Mouse (Mus musculus): Measurements from ENCODE around the gene Grm1.

The Grm1 gene

GRCm38 (mm10) chr10:10964490-10965150 lies 117.5 kb downstream of the Grm1 start:
- DNase-seq (ENCODE audit: low read depth, low spot score): no peak

DNA sequence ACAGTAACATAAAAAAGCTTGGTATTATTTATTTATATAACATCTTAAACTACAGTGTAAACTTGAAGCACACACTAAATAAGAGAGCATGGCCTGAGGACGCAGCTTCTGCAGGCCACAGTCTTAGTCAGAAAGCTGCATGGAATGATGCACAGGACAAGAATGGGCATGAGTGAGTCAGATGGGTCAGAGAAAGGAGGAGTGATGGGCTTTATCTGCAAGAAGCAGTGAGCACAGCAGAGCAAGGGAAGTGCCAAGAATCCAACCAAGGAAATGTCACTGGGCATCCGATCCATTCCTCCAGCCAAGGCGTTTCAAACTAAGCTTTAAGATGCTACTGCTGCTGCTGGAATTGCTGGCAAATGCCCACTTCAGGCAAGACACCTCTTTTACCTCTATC lies 131.6 kb downstream of the Grm1 start:
- DNase-seq (ENCODE audit: low read depth, low spot score): no peak

GRCm38 (mm10) chr10:10949172-10949571 lies 133.0 kb downstream of the Grm1 start:
- DNase-seq (ENCODE audit: low read depth, low spot score): no peak

DNA sequence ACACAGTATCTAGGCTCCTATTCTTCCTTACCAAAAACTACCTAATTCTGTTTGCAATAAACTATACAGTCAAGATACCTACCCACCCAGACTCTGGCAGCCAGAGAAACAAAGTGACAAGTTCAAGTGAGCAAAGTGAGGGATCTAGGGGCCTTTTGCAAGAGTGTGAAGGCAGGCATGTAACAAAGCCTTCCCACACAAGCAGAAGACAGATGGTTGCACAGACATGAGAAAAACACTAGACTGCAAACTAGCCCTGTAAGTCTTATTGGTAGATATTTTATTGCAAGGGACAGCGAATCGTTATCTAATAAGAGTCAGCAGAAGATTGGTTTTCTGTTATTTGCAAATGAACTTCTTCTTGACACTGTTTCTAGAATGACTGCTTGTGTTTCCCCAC lies 134.6 kb downstream of the Grm1 start:
- DNase-seq (ENCODE audit: low read depth, low spot score): no peak

- DNase-seq (ENCODE audit: low read depth, low spot score): peak; percentile 28
These were observed 138.2 kb downstream of the Grm1 start for GRCm38 (mm10) chr10:10944003-10944402.

DNA sequence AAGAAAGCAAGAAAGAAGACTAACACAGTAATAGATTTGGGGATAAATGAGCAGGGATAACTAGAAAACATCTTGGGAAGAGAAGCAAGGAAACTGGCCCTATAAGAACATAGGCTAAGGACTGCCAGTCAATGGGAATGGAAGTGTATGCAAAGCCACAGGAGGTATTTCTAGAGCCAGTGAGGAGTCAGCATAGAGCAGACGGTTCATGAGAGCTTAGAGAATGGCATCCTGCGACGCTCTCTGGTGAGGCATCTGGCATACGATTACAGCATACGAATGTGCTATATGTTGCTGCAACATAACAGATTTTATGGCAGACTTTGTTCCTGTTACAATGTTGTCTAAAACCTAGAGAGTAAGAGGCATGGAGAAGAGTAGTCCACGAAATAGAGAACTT lies 139.9 kb downstream of the Grm1 start:
- no peak for DNase-seq (ENCODE audit: low read depth, low spot score)

DNA sequence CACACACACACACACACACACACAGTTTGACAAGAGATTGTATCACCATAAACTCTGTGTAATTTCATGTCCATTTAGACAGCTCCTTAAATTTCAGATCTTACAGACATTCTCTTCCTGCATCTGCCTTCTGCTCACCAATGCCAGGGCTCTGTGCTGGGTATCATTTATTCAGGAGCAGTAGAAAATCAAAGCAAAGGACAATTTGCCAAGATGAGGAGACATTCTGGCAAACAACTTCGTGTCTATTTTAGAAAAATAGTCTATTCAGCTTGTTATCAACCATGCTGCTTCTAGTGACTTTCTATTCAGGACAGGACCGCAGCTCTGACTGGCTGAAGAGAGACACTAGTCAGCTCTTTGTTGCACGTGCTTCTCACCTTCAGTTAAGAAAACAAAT lies 146.3 kb downstream of the Grm1 start:
- no peak for DNase-seq (ENCODE audit: low read depth, low spot score)

- no peak for DNase-seq (ENCODE audit: low read depth, low spot score)
These were observed 152.5 kb downstream of the Grm1 start for GRCm38 (mm10) chr10:10929672-10930071.

- DNase-seq (ENCODE audit: low read depth, low spot score): no peak
These were observed 153.3 kb downstream of the Grm1 start for GRCm38 (mm10) chr10:10928798-10929366.

- no peak for DNase-seq (ENCODE audit: low read depth, low spot score)
These were observed 164.2 kb downstream of the Grm1 start for GRCm38 (mm10) chr10:10917857-10918399.

- no peak for DNase-seq (ENCODE audit: low read depth, low spot score)
These were observed 168.5 kb downstream of the Grm1 start for GRCm38 (mm10) chr10:10913621-10914020.

GRCm38 (mm10) chr10:10890221-10890620 lies 191.9 kb downstream of the Grm1 start:
- no peak for DNase-seq (ENCODE audit: low read depth, low spot score)

- no peak for DNase-seq (ENCODE audit: low read depth, low spot score)
These were observed 193.6 kb downstream of the Grm1 start for GRCm38 (mm10) chr10:10888521-10888920.

GRCm38 (mm10) chr10:10884992-10885391 lies 197.2 kb downstream of the Grm1 start:
- no peak for DNase-seq (ENCODE audit: low read depth, low spot score)

GRCm38 (mm10) chr10:10872142-10872541 lies 210.0 kb downstream of the Grm1 start:
- DNase-seq (ENCODE audit: low read depth, low spot score): no peak

GRCm38 (mm10) chr10:10870271-10870670 lies 211.9 kb downstream of the Grm1 start:
- DNase-seq (ENCODE audit: low read depth, low spot score): no peak

DNA sequence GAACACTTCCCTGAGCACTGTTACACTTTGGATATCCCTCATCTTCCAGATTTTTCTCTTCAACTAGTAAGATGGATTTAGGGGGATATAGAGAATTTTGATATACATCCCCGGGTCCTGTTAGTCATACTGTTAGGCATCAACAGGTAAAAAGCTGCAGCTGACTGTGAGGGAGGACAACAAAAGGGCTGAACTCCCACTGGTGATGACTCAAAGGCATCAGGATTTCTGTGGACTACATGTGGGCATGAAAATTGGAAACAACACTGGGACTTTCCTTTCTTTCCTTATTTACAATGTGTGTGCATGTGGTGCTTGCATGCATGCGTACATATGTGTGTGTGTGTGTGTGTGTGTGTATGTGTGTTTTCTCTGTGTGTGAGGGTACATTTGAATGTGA lies 215.9 kb downstream of the Grm1 start:
- no peak for DNase-seq (ENCODE audit: low read depth, low spot score)

GRCm38 (mm10) chr10:10864759-10865158 lies 217.4 kb downstream of the Grm1 start:
- DNase-seq (ENCODE audit: low read depth, low spot score): no peak

- DNase-seq (ENCODE audit: low read depth, low spot score): no peak
These were observed 234.5 kb downstream of the Grm1 start for GRCm38 (mm10) chr10:10847376-10848286.

GRCm38 (mm10) chr10:10845059-10845685 lies 237.0 kb downstream of the Grm1 start:
- no peak for DNase-seq (ENCODE audit: low read depth, low spot score)

DNA sequence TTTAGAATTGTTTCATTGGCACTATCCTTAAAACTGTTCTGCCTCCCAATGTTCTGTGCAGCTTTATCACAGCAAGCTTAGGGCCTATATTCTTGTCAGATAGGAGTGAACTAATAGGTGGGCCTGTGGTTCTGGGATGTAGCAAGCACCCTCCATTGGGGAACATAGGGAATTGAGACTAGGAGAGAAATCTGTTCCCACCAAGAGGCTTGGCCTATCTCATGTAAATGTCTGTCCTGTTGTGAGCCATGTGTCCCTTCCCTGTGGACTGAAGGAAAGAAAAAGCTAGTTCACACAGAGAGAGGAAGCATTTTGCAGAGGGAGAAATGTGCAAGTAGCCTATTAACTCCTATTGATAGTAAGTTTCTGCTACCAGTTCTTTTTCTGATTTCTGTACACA lies 246.8 kb downstream of the Grm1 start:
- DNase-seq (ENCODE audit: low read depth, low spot score): no peak

DNA sequence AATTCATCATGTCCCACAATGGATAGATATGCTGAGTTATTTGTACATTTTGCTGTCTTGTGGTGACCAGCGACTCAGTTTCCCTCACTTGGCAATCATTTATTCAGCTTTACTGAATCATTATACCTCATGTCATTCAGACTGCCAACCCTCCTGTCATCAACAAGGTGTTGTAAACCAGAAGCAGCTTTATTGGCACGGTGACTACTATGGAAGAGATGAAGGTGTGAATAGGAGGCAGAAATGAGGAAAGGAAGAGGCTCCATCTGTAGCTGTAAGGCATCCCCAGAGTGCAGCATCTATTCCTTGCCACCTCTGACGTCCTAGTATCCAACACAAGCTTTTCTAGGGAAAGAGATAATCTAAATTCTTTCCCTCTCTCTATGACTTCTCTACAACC lies 247.3 kb downstream of the Grm1 start:
- DNase-seq (ENCODE audit: low read depth, low spot score): no peak

All from R1 (cell line).